Mouse (Mus musculus): Measurements from ENCODE around the gene Il10.

Gene Il10

GRCm38 (mm10) chr1:131049361-131049806 lies 29.7 kb downstream of the Il10 start:
- DNase-seq (ENCODE audit: low spot score) = no peak

DNA sequence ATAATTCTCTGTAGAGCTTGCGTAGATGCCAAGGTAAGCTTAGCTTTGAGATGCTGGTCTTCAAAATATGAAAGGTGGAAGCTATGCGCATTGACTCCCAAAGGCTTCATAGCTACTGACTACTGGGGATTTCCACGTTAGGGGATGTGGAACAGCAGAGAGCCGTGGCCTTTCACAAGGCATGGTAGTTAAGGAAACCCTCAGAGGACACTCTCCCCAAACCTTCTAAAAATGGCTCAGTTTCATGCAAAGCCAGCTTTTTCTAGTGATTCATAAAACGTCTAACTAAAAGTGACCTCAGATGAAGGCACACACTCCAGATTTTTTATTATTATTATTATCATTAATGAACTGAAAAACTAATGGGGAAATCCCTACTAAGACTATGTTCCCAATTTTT lies 30.4 kb downstream of the Il10 start:
- DNase-seq (ENCODE audit: low spot score) = no peak

GRCm38 (mm10) chr1:131050617-131051016 lies 31.0 kb downstream of the Il10 start:
- no peak for DNase-seq (ENCODE audit: low spot score)

DNA sequence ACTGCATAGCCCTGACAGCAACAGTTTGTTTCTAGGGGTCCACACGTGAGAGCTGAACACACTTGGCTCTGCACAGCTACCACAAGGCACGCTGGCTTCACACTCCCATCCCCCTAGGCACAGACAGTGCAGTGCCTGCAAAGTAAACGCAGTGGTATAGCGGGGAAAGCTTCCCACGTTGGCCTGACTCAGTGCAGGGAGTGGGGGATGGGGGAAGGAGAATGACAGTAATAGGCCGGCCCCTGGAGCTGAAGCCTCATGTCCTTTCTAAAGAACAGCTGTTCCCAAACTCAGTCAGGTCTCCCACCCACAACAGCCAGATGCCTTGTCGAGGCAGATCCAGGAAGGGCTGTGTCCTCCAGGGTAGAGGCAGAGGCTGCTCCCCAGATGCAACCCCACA lies 31.4 kb downstream of the Il10 start:
- no peak for DNase-seq (ENCODE audit: low spot score)

- DNase-seq (ENCODE audit: low spot score) = no peak
Observed at GRCm38 (mm10) chr1:131053239-131053638, 33.6 kb downstream of the Il10 start.

GRCm38 (mm10) chr1:131053656-131054055 lies 34.0 kb downstream of the Il10 start:
- no peak for DNase-seq (ENCODE audit: low spot score)

DNA sequence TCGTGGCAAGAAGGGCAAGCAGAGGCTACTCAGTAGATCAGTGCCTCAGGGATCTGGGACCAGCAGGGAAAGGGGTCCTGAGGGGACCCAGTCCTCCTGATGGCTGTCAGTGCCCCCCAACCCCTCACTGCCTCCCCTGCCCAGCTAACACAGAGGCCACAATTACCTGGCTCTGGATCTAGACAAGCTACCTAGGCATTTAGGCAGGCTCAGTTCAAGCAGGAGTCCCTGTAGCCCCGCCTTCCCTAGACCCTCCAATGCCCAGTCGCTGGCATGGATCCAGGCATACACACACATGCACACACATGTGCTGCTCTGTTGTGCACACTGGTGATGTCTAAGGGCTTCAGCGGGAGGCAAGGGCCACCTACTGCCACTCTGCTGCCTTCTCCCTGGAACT lies 34.6 kb downstream of the Il10 start:
- DNase-seq (ENCODE audit: low spot score) = no peak

DNA sequence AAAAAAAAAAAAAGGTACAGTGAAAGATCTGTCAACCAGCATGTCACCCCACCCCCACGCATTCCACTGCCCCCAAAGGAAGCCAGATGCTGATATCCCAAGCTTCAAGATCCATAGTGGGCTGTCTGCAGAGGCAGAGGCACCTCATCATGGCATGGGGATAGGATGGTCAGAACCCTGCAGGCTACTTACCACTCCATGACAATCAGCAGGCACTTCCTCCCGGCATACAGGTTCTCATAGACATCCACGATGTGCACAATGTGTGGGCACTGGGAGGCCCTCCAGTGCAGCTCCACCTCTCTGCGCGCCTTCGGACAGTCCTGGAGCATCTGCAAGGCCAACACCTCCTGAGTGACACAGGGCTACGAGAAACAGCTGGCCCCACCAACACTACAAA lies 38.8 kb downstream of the Il10 start:
- no peak for DNase-seq (ENCODE audit: low spot score)

DNA sequence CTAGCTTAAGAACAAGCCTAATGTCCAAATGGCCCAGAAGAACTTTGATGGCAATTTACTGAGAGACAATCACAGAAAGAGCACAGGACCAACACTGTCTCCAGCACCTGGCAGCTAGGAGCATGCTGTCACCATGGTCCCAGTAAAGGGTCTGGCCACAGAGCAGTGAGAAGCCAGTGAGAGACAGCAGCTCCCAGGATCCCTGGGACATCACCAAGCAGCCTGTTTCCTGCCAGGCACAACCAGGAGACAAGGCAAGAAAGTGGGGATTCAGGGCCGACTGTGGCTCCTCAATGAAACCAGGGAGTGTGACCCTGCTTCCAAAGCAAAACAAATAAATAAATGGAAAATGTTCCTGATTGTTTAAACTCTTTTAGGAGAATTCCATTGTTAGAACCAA lies 39.8 kb downstream of the Il10 start:
- no peak for DNase-seq (ENCODE audit: low spot score)

DNA sequence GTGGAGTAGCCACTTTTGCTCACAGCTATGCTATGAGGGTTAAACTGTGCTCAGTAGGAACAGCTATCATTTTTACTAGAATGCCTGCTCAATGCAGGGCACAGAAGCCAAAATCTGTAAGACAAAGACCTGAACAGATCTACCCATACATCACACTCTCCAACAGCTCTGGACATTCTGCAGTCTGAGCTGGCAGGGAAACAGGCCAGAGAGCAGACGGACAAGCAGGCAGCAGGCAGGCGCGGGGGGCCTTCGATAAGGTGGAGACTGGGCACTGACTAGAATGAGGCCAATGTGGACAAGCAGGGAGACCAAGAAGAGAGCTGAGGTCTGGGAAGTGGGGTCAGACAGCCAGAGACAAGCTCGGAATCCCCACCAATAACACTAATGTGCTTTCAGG lies 40.2 kb downstream of the Il10 start:
- no peak for DNase-seq (ENCODE audit: low spot score)

- DNase-seq (ENCODE audit: low spot score) = no peak
Observed at GRCm38 (mm10) chr1:131060290-131061253, 40.9 kb downstream of the Il10 start.

- DNase-seq (ENCODE audit: low spot score) = no peak
Observed at GRCm38 (mm10) chr1:131061740-131062254, 42.2 kb downstream of the Il10 start.

DNA sequence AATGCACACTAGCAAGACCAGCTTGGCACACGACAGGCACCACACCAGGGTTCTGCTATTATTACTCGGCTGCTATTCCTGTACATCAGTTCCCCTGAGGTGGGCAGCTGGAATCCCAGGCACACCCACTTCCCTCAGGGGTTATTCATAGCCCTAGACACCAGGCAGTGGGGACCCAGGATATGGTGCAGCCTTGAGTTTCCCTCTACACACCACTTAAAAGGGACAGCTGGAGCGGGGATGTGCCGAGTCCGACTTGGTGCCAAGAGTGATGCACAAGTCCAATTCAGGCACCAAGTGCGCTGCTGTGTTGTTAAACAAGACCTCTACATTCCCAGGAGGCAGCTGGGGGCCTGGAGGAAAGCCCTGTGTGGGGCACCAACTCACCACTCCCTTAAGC lies 43.2 kb downstream of the Il10 start:
- no peak for DNase-seq (ENCODE audit: low spot score)

DNA sequence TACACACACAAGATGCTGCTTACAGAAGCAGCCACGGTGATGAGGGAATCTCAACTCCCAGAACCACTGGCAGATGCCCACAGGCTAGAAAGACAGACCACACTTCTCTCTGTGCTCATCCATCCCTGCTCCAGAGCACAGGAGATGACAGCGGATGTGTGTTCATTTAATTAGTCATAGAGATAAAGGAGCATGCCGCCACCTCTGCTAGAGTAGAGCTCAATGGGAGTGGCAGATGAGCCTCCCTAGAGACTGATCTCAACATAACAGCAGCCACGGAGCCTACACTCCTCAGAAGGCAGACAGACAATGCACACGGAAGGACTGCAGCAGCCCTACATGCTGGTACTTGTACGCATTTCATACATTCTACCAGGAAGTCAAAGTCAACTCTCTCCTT lies 44.6 kb downstream of the Il10 start:
- DNase-seq (ENCODE audit: low spot score) = no peak

DNA sequence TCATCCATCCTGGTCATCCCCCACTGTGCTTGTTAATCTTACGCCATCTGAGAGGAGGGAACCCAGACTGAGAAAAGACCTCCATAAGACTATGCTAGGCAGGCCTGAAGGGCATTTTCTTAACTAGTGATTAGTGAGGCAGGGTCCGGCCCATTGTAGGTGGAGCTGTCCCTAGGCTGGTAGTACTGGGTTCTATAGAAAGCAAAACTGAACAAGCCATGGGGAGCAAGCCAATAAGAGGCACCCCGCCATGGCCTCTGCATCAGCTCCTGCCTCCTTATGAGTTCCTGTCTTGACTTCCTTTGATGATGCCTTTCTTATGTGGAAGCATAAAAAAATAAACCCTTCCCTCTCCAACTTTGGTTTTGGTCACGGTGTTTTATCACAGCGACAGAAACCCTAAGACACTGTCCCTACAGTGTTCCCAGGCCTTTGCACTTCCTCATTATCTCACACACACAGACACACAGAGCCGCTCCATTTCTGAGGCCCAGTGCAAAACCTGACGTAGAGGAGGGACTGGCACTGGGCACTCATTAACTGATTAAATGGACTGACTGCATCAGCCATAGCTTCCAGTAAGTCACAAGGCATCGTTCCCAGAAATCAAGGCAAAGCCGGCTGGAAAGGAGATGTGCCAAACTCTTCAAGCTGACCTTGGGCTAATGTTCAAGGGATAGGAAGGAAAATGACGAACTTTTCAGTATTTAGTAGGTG lies 48.5 kb downstream of the Il10 start:
- no peak for DNase-seq (ENCODE audit: low spot score)

- DNase-seq (ENCODE audit: low spot score) = no peak
Observed at GRCm38 (mm10) chr1:131069010-131069409, 49.4 kb downstream of the Il10 start.

DNA sequence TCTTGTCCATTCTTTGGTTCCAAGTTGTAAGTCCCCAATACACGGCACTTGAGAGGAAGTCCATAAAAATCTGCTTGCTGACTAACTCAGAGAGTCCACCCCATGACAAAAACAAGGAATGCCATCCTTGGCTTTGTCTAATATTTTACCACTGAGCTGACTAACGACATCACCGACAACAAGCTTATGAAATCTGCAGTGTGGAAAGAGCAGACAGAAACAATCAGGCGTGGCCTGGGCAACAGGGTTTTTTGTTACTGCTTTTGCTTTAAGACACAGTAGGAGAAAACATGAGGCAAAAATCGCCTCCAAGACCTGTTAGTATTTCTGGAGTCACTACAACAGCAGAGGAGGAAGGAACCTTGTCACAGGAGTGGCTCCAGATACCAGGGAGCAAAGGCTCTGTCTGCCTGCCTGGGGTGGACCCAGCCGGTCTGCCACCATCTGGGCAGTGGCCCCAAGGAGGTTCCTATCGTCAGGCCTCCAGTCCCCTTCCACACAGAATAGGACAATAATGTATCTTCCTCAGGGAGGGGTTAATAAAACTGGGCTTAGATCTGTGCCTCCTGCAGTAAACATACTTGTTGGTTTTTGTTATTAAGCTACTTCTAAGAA lies 52.8 kb downstream of the Il10 start:
- DNase-seq (ENCODE audit: low spot score) = no peak

DNA sequence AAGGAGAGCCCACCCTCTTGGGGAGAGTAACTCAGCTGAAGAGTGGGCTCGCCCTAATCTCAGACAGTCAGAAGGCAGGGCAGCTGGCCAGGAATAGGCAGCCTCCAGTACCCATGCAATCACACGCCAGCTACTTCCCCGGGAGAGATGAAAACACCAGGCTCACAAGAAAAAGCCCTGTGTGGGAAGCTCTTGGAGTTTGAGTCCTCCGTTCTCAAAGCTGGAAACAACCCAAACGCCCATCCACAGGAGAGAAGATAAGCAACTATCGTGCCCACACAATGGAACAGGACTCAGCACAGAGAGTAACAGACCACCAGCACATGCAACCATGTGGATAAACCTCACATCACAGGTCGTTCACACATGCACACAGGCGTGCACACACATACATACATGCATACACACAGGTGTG lies 54.9 kb downstream of the Il10 start:
- DNase-seq (ENCODE audit: low spot score) = no peak

Data from spleen, adult 12 weeks (tissue).